Mouse (Mus musculus) kidney, postnatal 14 days (tissue): Measurements from ENCODE around the gene Gm16867.
"Not testable (repeated sequence)": the region's sequence is repeated elsewhere in the genome, so short reads cannot be mapped to it uniquely, and the experiment has no call there.

Experiments
- DNase-seq: peaks from one replicate; pipeline ENCODE4 v3.0.0; 2022; ENCODE audit warnings: mixed read lengths

Gm16867 gene

GRCm38 (mm10) chr14:69464465-69464864 is 38.7 kb downstream of the Gm16867 start:
- DNase-seq: not testable (repeated sequence)

GRCm38 (mm10) chr14:69457691-69458090 is 45.5 kb downstream of the Gm16867 start:
- not testable (repeated sequence) for DNase-seq

- not testable (repeated sequence) for DNase-seq
Observed at GRCm38 (mm10) chr14:69454640-69455039, 48.5 kb downstream of the Gm16867 start.

GRCm38 (mm10) chr14:69448845-69449244 is 54.3 kb downstream of the Gm16867 start:
- not testable (repeated sequence) for DNase-seq

- not testable (repeated sequence) for DNase-seq
Observed at GRCm38 (mm10) chr14:69447006-69447405, 56.2 kb downstream of the Gm16867 start.

GRCm38 (mm10) chr14:69443092-69443692 is 60.0 kb downstream of the Gm16867 start:
- DNase-seq: not testable (repeated sequence)

- not testable (repeated sequence) for DNase-seq
Observed at GRCm38 (mm10) chr14:69440955-69441354, 62.2 kb downstream of the Gm16867 start.

GRCm38 (mm10) chr14:69438678-69439214 is 64.4 kb downstream of the Gm16867 start:
- not testable (repeated sequence) for DNase-seq

- not testable (repeated sequence) for DNase-seq
Observed at GRCm38 (mm10) chr14:69421003-69421402, 82.2 kb downstream of the Gm16867 start.

GRCm38 (mm10) chr14:69417545-69417944 is 85.6 kb downstream of the Gm16867 start:
- DNase-seq: not testable (repeated sequence)
